ENCODE assay signal across 15 mouse cellular contexts in the genomic region with DNA sequence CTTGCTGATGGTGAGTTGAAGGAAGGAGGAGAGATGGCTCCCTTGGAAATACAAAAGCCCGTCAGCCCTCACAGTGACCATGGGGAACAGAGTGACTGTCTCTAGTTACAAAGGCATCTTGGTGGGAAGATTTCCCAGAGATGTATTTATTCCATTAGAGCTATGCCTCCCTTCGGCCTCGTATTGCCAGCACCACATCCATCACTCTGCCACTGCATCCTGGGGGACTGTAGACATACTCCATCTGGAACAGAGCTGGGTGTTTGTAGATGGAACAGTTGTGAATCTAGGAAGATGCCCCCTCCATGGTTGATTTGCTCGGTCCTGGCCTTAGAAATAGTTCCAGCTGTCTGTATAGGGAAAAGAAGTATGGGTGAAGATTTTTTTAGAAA.
DNase-seq lines count a peak whose midpoint lies in the region; ATAC-seq and TF ChIP-seq lines count a peak whose summit lies in the region.
"Had no signal": no experiment of that assay in that cellular context is flagged by ENCODE, and none has a peak within 500 bp of the region (broad histone marks: within the 10 kb centered on the region; RNA-seq: fewer than 3 reads in every experiment).

No protein-coding gene starts in this region.

- no peaks in the 10 kb centered on the region for H3K9me3 ChIP-seq in forebrain, embryonic 16.5 days (ENCODE audit: control insufficient read depth, low read length)
- no peaks in the 10 kb centered on the region for H3K9me3 ChIP-seq in forebrain, embryonic 11.5 days (ENCODE audit: control insufficient read depth, low read length)
- H3K9me3 ChIP-seq in hindbrain, postnatal 0 days (ENCODE audit: low read length) = no peaks in the 10 kb centered on the region
- H3K9me3 ChIP-seq in hindbrain, embryonic 14.5 days (ENCODE audit: control insufficient read depth, low read length) = no peaks in the 10 kb centered on the region
- H3K9me3 ChIP-seq in neural tube, embryonic 13.5 days = no peaks in the 10 kb centered on the region
- H3K9me3 ChIP-seq: embryonic facial prominence, embryonic 13.5 days; heart, embryonic 12.5 days; hindbrain, embryonic 10.5 days had no signal

- H3K4me2 ChIP-seq in forebrain, embryonic 16.5 days (ENCODE audit: low read length) = no peak overlapping the region
- H3K4me2 ChIP-seq in forebrain, embryonic 11.5 days (ENCODE audit: low read depth, low read length, severe bottlenecking) = no peak overlapping the region
- no peak overlapping the region for H3K4me2 ChIP-seq in hindbrain, postnatal 0 days (ENCODE audit: low read depth, low read length)
- H3K4me2 ChIP-seq in hindbrain, embryonic 14.5 days (replicated peaks) = no peak overlapping the region
- no peak overlapping the region for H3K4me2 ChIP-seq in neural tube, embryonic 13.5 days
- H3K4me2 ChIP-seq: embryonic facial prominence, embryonic 13.5 days; heart, embryonic 12.5 days had no signal

- H3K9ac ChIP-seq in forebrain, embryonic 16.5 days (replicated peaks; ENCODE audit: low read depth, low read length) = no peak overlapping the region
- no peak overlapping the region for H3K9ac ChIP-seq in forebrain, embryonic 11.5 days (ENCODE audit: low read length)
- no peak overlapping the region for H3K9ac ChIP-seq in hindbrain, postnatal 0 days (replicated peaks; ENCODE audit: low read length)
- H3K9ac ChIP-seq in hindbrain, embryonic 14.5 days = no peak overlapping the region
- no peak overlapping the region for H3K9ac ChIP-seq in neural tube, embryonic 13.5 days
- H3K9ac ChIP-seq: embryonic facial prominence, embryonic 13.5 days; heart, embryonic 12.5 days had no signal

- peaks cover 11% of the 10 kb centered on the region; the same call in 1 of the 2 replicates for H3K4me1 ChIP-seq in forebrain, embryonic 16.5 days (replicated peaks; ENCODE audit: control insufficient read depth, insufficient read depth, low read length)
- no peaks in the 10 kb centered on the region for H3K4me1 ChIP-seq in forebrain, embryonic 11.5 days (replicated peaks; ENCODE audit: control insufficient read depth, insufficient read depth, low read length)
- H3K4me1 ChIP-seq in hindbrain, postnatal 0 days (ENCODE audit: insufficient read depth, low read length) = peaks cover 10% of the 10 kb centered on the region; the same call in 1 of the 2 replicates
- no peaks in the 10 kb centered on the region for H3K4me1 ChIP-seq in hindbrain, embryonic 14.5 days (replicated peaks; ENCODE audit: control insufficient read depth, insufficient read depth, low read length)
- H3K4me1 ChIP-seq in neural tube, embryonic 13.5 days (replicated peaks) = peaks cover 4% of the 10 kb centered on the region
- H3K4me1 ChIP-seq: embryonic facial prominence, embryonic 13.5 days; heart, embryonic 12.5 days; hindbrain, embryonic 10.5 days had no signal

- 68% methylated on average over 4 of the region's 4 CpGs for WGBS in forebrain, embryonic 16.5 days
- WGBS in forebrain, embryonic 11.5 days = 86% methylated on average over 4 of the region's 4 CpGs
- WGBS in hindbrain, postnatal 0 days = 50% methylated on average over 4 of the region's 4 CpGs
- 42% methylated on average over 4 of the region's 4 CpGs for WGBS in hindbrain, embryonic 14.5 days
- 58% methylated on average over 4 of the region's 4 CpGs for WGBS in neural tube, embryonic 13.5 days

- DNase-seq in forebrain, embryonic 11.5 days (ENCODE audit: low spot score) = no peak
- no peak for DNase-seq in hindbrain, postnatal 0 days (ENCODE audit: low spot score)
- no peak for DNase-seq in hindbrain, embryonic 14.5 days (ENCODE audit: low spot score)
- no peak for DNase-seq in neural tube, embryonic 10.5 days (ENCODE audit: extremely low spot score, low spot score)
- DNase-seq: adrenal gland, adult 2 months; adrenal gland, postnatal 25 days; gastrocnemius, adult 2 months; gastrocnemius, postnatal 25 days had no signal

- H3K27ac ChIP-seq in forebrain, embryonic 16.5 days (ENCODE audit: low read length) = peak overlapping the region; percentile 54
- no peak overlapping the region for H3K27ac ChIP-seq in forebrain, embryonic 11.5 days (ENCODE audit: low read depth, low read length)
- H3K27ac ChIP-seq in hindbrain, postnatal 0 days = peak overlapping the region; percentile 5; the same call in 1 of the 2 replicates
- no peak overlapping the region for H3K27ac ChIP-seq in hindbrain, embryonic 14.5 days
- H3K27ac ChIP-seq in neural tube, embryonic 13.5 days (replicated peaks) = 0 out of 2 replicates have a peak overlapping the region, but pooled peaks have one; percentile 25
- H3K27ac ChIP-seq: embryonic facial prominence, embryonic 13.5 days; gastrocnemius, adult 2 months; hindbrain, embryonic 10.5 days had no signal

- H3K27me3 ChIP-seq in forebrain, embryonic 16.5 days (replicated peaks; ENCODE audit: control insufficient read depth, insufficient read depth, low read length) = no peaks in the 10 kb centered on the region
- H3K27me3 ChIP-seq in forebrain, embryonic 11.5 days (ENCODE audit: control insufficient read depth, insufficient read depth, low read length) = no peaks in the 10 kb centered on the region
- H3K27me3 ChIP-seq in hindbrain, postnatal 0 days (ENCODE audit: insufficient read depth, low read length) = no peaks in the 10 kb centered on the region
- no peaks in the 10 kb centered on the region for H3K27me3 ChIP-seq in hindbrain, embryonic 14.5 days (ENCODE audit: control insufficient read depth, insufficient read depth, low read length)
- H3K27me3 ChIP-seq in neural tube, embryonic 13.5 days = no peaks in the 10 kb centered on the region
- H3K27me3 ChIP-seq: embryonic facial prominence, embryonic 13.5 days had no signal

- ATAC-seq in forebrain, embryonic 16.5 days = no peak; the same call in 1 of the 2 replicates
- ATAC-seq in forebrain, embryonic 11.5 days (replicated peaks; ENCODE audit: low FRiP score) = no peak
- ATAC-seq in hindbrain, postnatal 0 days = peak; percentile 11
- ATAC-seq in hindbrain, embryonic 14.5 days (ENCODE audit: low FRiP score) = no peak
- no peak for ATAC-seq in neural tube, embryonic 13.5 days (ENCODE audit: low read depth)
- ATAC-seq: inflammation-experienced regulatory T-cells, adult 6 months; intestine, postnatal 0 days had no signal

- no peak overlapping the region for H3K4me3 ChIP-seq in forebrain, embryonic 16.5 days (replicated peaks; ENCODE audit: low read length)
- H3K4me3 ChIP-seq in forebrain, embryonic 11.5 days (ENCODE audit: low read depth, low read length) = no peak overlapping the region
- H3K4me3 ChIP-seq in hindbrain, postnatal 0 days (ENCODE audit: low read length) = no peak overlapping the region
- no peak overlapping the region for H3K4me3 ChIP-seq in hindbrain, embryonic 14.5 days (replicated peaks; ENCODE audit: low read length)
- H3K4me3 ChIP-seq in neural tube, embryonic 13.5 days = no peak overlapping the region
- H3K4me3 ChIP-seq: embryonic facial prominence, embryonic 13.5 days; gastrocnemius, adult 2 months; heart, embryonic 12.5 days; hindbrain, embryonic 10.5 days had no signal

- TF ChIP-seq CTCF in hindbrain, postnatal 0 days (IDR thresholded peaks at IDR 0.05; ENCODE audit: low read depth) = no peak

- H3K36me3 ChIP-seq in forebrain, embryonic 16.5 days (ENCODE audit: control insufficient read depth, insufficient read depth) = no peaks in the 10 kb centered on the region
- no peaks in the 10 kb centered on the region for H3K36me3 ChIP-seq in forebrain, embryonic 11.5 days (ENCODE audit: control insufficient read depth, insufficient read depth, low read length)
- no peaks in the 10 kb centered on the region for H3K36me3 ChIP-seq in hindbrain, postnatal 0 days (ENCODE audit: insufficient read depth, low read length)
- no peaks in the 10 kb centered on the region for H3K36me3 ChIP-seq in hindbrain, embryonic 14.5 days (replicated peaks; ENCODE audit: control insufficient read depth, insufficient read depth)
- H3K36me3 ChIP-seq in neural tube, embryonic 13.5 days = no peaks in the 10 kb centered on the region
- H3K36me3 ChIP-seq: embryonic facial prominence, embryonic 13.5 days; heart, embryonic 12.5 days; hindbrain, embryonic 10.5 days had no signal

Comparison
In these comparisons a context has a peak if more than half of its experiments do, and no peak if none do; other contexts are left out.
1. H3K27ac ChIP-seq: peak in forebrain, embryonic 16.5 days (single experiment), hindbrain, postnatal 0 days (single experiment) and neural tube, embryonic 13.5 days (single experiment); none in forebrain, embryonic 11.5 days (single experiment) and hindbrain, embryonic 14.5 days (single experiment).